Comparison of ENCODE assay signal across 8 mouse cellular contexts in genomic region chr3:87172351-87173102, GRCm38 (mm10). TPM values are rescaled to one million over a fixed set of nuclear protein-coding genes. Genes with fewer than 3 reads are reported as not detected.
DNase-seq lines count a peak whose midpoint lies in the region; ATAC-seq lines count a peak whose summit lies in the region.

No protein-coding gene starts in this region.

- ATAC-seq in hindbrain, embryonic 16.5 days: peak; percentile 18; the same call in 1 of the 2 replicates

- peaks cover 36% of the 10 kb centered on the region for H3K4me1 ChIP-seq in hindbrain, embryonic 16.5 days (ENCODE audit: control insufficient read depth, insufficient read depth, low read depth, low read length)

- peak overlapping the region; percentile 60 for H3K4me3 ChIP-seq in hindbrain, embryonic 16.5 days (ENCODE audit: low read length)

- H3K9me3 ChIP-seq in hindbrain, embryonic 16.5 days (ENCODE audit: control insufficient read depth, low read length): no peaks in the 10 kb centered on the region

- H3K9ac ChIP-seq in hindbrain, embryonic 16.5 days (ENCODE audit: low read depth, low read length): peak overlapping the region; percentile 78

- H3K27ac ChIP-seq in hindbrain, embryonic 16.5 days (ENCODE audit: low read depth, low read length): peak overlapping the region; percentile 75

- H3K4me2 ChIP-seq in hindbrain, embryonic 16.5 days (ENCODE audit: low read length): peak overlapping the region; percentile 74

- H3K36me3 ChIP-seq in hindbrain, embryonic 16.5 days (ENCODE audit: control insufficient read depth, insufficient read depth, low read length): no peaks in the 10 kb centered on the region

- 1% methylated on average over 15 of the region's 15 CpGs for WGBS in hindbrain, embryonic 16.5 days

- peak; percentile 50 for DNase-seq in kidney, postnatal 10 days
- DNase-seq in kidney, postnatal 36 days: no peak
- DNase-seq in embryo, embryonic 9.5 days (ENCODE audit: extremely low spot score): peak; percentile 77
- peak; percentile 49 for DNase-seq in lung, postnatal 36 days
- no peak for DNase-seq in MN1 (ENCODE audit: low spot score)
- no peak for DNase-seq in urinary bladder, postnatal 14 days (ENCODE audit: low spot score)
- no peak for DNase-seq in ovary, postnatal 10 days (ENCODE audit: low spot score)

- H3K27me3 ChIP-seq in hindbrain, embryonic 16.5 days (replicated peaks; ENCODE audit: control insufficient read depth, insufficient read depth, low read length): no peaks in the 10 kb centered on the region

RNA-seq across cellular contexts. Expression of gene Kirrel, which starts 2.0 kb away (rescaled TPM):
- 4.4 TPM in 2 replicates for polyA plus RNA-seq in hindbrain, embryonic 16.5 days (2015; fragmentation: Nextera tagmentation; extraction: Ambion mirVana)

Comparison
In these comparisons a context has a peak if more than half of its experiments do, and no peak if none do; other contexts are left out.
1. DNase-seq: peak in kidney, postnatal 10 days (single experiment), embryo, embryonic 9.5 days (single experiment) and lung, postnatal 36 days (single experiment); none in kidney, postnatal 36 days (0 of 2), MN1 (single experiment), urinary bladder, postnatal 14 days (single experiment) and ovary, postnatal 10 days (single experiment).